Mouse (Mus musculus) lung, adult 2 months (tissue): Measurements from ENCODE around the gene Ppp1r14a. TPM values are rescaled to one million over a fixed set of nuclear protein-coding genes. Genes with fewer than 3 reads are reported as not detected.

Source experiments
- DNase-seq: peaks from one replicate; pipeline ENCODE4 v3.0.0; 2022
- H3K4me1 ChIP-seq: fragments of 200-500 bp; 2 replicates; pipeline ENCODE4 v1.6.1; 2011; ENCODE audit warnings: low read length; ENCODE audit not compliant: control insufficient read depth, insufficient read depth
- H3K4me3 ChIP-seq: fragments of 200-500 bp; replicated peaks from 2 replicates; pipeline ENCODE3; 2011; ENCODE audit warnings: low read depth, mild to moderate bottlenecking, control low read depth, low read length; ENCODE audit errors: extremely low read depth
- CTCF ChIP-seq: fragments of 200-500 bp; IDR thresholded peaks from 2 replicates; pipeline ENCODE4 v1.5.1; 2011; ENCODE audit warnings: mild to moderate bottlenecking, low read length, control low read depth; ENCODE audit not compliant: insufficient read depth
- POLR2A ChIP-seq: fragments of 200-500 bp; IDR thresholded peaks from 2 replicates; pipeline ENCODE4 v1.6.1; 2011; ENCODE audit warnings: low read depth, mild to moderate bottlenecking, control low read depth, low read length, borderline replicate concordance; ENCODE audit errors: extremely low read depth
- WGBS: fragments of 180-500 bp; shearing (Covaris S2); methylation state at CpG from one replicate; pipeline ENCODE4 v1.1.7; 2018; 5-methylcytosine and 5-hydroxymethylcytosine counted together
- polyA plus RNA-seq: library from polyadenylated mRNA; depleted of rRNA; stranded (reverse); fragments of >200 nt; gene quantifications from 2 replicates; pipeline ENCODE4 v1.2.3, GENCODE M21; 2012

Gene Ppp1r14a
- polyA plus RNA-seq, 1 experiment, result 242 TPM

- TF ChIP-seq CTCF (no peak), POLR2A (no peak)
- 80% methylated on average over 6 of the region's 6 CpGs for WGBS
- no peak for DNase-seq
- Histone ChIP-seq H3K4me3 (peak overlapping the region; percentile 59), H3K4me1 (peaks cover 3% of the 10 kb centered on the region; the same call in 1 of the 2 replicates)
These were observed 748 bp downstream of the Ppp1r14a start for GRCm38 (mm10) chr7:29289856-29290255.

DNA sequence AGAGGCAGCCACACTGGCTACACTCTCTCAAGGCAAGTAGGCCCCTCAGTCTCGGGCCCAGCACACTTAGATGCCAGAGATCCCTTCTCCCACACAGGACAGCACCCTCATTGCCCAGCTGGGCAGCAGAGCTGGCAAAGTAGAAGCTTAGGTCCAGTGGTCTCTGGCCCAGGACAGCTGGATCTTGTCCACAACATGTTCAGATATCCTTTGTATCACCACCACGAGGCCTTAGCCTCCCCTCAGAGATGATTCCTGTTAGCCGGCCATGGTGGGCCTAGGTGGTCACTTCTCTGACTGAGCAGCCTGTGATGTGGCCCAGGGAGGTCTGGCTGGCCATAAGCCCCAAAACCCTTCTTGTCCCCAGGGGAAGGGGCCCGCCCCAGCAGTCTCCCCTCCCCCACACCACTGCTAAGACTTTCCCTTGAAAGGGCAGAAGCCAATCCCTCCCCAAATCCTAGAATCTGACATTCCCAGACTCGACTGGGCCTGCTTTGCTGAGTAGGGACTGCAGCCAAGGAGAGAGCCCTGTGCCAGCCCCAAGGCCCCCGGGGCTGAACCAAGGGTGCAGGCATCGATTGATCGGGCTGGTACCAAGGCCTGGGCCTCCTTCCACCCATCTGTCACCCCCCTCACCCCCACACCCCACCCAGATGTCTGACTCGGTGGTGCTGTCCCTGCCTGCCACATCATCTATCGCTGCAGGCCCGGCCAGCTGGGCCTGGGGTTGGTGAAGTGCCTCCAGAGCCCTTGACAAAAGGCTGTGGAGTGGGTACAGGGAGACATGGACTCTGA lies 1.8 kb downstream of the Ppp1r14a start:
- TF ChIP-seq POLR2A (0 out of 2 replicates have a peak, but pooled peaks have one; percentile 10), CTCF (no peak)
- Histone ChIP-seq H3K4me1 (peaks cover 3% of the 10 kb centered on the region; the same call in 1 of the 2 replicates), H3K4me3 (peak overlapping the region; percentile 50)
- DNase-seq, result no peak
- 64% methylated on average over 11 of the region's 11 CpGs for WGBS

DNA sequence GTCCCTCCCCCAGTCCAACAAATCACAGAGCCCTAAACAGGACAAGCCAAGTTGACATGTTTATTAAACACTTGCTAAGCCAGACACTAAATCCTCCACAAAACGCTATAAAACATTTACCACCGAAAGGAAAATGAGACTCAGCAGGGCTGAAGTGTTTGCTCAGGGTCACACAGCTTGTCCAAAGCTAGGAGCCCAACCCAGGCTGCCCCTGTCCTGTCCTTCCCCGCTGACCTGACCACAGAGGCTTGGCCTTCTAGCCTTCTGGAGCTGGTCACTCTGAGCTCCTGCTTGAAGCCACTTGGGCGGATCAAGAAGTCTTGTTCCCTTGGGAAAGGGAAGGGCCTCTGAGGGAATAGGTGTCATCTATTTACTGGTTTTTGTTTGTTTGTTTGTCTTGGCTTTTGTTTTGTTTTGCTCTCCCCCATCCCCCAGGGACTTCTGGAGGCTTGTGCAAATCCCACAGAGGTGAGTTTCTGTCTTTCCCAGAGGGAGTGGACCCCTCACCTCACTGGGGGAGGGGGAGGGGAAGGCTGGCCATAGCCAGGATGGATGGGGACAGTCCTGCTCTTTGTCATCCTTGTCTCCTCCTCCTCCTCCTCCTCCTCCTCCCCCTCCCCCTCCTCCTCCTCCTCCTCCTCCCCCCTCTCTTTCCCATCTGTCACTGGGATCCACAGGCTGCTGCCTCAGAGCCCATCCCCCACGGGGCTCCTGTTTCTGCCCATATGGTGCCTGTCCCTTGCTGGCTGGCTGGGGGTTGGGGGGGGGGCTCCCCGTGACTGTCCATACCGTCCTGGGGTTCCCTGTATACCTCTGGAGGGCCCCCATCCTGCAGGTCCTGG lies 2.7 kb downstream of the Ppp1r14a start:
- no peak overlapping the region for H3K4me3 ChIP-seq
- no peak for DNase-seq
- WGBS, result 24% methylated on average over 7 of the region's 7 CpGs
- peaks cover 3% of the 10 kb centered on the region; the same call in 1 of the 2 replicates for H3K4me1 ChIP-seq
- TF ChIP-seq POLR2A, result no peak; the same call in 1 of the 2 replicates
- TF ChIP-seq CTCF, result no peak

DNA sequence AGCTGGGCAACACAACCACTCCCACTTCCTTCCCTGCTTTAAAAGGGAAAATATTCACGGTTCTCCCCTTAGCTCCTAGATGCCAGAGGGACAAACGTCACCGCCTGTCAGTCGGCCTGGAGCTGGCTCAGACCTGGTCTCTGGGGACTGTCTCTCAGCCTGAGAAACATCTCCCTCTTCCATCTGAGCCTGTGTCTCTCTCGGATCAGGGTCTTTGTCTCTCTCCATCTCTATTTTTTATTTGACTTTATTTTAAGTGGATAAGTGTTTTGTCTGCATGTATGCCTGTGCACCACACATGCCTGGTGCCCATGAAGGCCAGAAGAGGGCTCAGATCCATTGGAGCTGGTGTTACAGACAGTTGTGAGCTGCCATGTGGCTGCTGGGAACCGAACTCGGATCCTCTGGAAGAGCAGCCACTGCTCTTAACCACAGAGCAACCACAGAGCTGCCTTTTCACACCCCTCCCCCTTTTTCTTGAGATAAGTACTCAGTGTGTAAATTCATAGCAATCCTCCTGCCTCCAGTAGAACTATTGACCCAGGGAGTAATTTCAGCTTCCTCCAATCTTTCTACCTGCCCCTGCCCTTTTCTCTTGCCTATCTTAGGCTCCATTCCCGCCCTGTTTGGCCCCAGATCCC lies 3.5 kb downstream of the Ppp1r14a start:
- WGBS, result 35% methylated on average over 8 of the region's 8 CpGs
- TF ChIP-seq POLR2A (peak; percentile 21; the same call in 1 of the 2 replicates), CTCF (no peak)
- H3K4me3 ChIP-seq, result no peak overlapping the region
- H3K4me1 ChIP-seq, result peaks cover 3% of the 10 kb centered on the region; the same call in 1 of the 2 replicates
- DNase-seq, result no peak

- 49% methylated on average over 19 of the region's 19 CpGs for WGBS
- no peak; the same call in 1 of the 2 replicates for TF ChIP-seq POLR2A
- TF ChIP-seq CTCF, result no peak
- no peak for DNase-seq
- Histone ChIP-seq H3K4me3 (no peak overlapping the region), H3K4me1 (peaks cover 3% of the 10 kb centered on the region; the same call in 1 of the 2 replicates)
These were observed 4.3 kb downstream of the Ppp1r14a start for GRCm38 (mm10) chr7:29293131-29294065.

DNA sequence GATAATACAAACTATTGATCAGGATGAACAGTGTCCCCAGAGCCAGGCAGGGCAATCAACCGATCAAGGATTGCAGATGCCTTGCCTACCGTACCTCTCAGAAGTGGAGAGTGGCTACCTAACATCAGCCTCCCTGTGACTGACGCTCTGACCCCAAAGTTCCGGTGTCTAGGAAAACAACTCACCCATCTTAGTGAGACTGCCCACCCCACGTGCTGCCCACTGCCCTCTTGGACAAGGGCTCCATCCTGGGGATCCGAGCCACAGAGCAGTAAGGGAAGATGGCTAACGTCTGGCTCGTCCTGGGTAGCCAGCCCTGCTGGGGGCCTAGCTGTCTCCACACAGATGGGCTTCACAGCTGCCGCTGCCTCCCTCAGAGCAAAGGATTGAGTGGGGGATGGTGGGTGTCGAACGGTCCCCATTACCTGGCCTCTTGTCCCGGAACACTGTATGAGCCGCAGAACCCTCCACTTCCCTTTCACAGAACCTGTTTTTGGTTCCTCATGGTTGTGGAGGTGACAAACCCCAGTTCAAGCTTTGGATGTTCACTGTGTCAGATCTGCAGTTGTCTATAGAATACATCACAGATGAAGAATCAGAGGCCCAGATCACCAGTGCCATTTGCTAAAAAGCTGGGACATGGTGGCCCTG lies 5.1 kb downstream of the Ppp1r14a start:
- Histone ChIP-seq H3K4me1 (peaks cover 3% of the 10 kb centered on the region; the same call in 1 of the 2 replicates), H3K4me3 (no peak overlapping the region)
- TF ChIP-seq POLR2A, result no peak
- no peak for TF ChIP-seq CTCF
- DNase-seq, result no peak
- WGBS, result 68% methylated on average over 13 of the region's 13 CpGs

DNA sequence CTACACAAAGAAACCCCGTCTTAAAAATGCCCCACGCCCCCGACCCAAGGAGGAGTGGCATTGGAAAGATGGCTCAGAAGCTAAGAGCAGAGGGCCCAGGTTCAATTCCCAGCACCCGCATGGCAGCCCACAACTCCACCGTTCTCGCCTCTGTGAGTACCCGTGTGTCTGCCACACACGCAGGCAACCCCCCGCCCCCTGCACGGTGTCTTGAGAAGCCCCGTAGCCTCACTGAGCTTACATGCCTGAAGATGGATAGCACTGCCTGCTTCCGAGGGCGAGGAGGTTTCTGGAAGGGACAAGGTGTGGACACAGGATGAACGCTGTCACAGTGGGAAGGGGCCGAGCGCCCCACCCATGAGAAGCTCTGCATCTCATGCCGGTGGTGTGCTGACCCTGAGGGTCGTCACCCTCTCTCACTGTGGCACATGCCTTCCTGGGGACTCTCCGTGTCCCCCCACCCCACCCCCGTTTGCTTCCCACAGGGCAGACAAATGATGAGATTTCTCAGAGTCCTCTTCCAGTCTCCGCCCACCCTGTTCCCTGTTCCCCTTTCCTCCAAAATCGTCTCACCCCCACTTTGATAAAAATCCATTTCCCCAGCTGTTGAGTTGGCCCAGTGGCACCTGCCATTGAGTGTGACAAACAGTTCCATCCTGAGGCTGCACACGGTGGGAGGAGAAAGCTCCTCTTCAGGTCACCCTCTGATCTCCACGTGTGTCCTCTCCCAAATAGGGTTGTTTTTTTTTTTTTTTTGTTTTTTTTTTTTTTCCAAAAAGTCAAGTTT lies 6.9 kb downstream of the Ppp1r14a start:
- no peak for DNase-seq
- WGBS, result 65% methylated on average over 24 of the region's 24 CpGs
- TF ChIP-seq POLR2A (peak; percentile 37; the same call in 1 of the 2 replicates), CTCF (no peak)
- Histone ChIP-seq H3K4me1 (peaks cover 3% of the 10 kb centered on the region; the same call in 1 of the 2 replicates), H3K4me3 (no peak overlapping the region)
